Mouse (Mus musculus) frontal cortex, adult 2 months (tissue): ENCODE data around the gene Shisa5. TPM values are rescaled to one million over a fixed set of nuclear protein-coding genes. Genes with fewer than 3 reads are reported as not detected.

ENCODE experiments used
- DNase-seq, 2 experiments: peaks; one replicate each; pipeline ENCODE4 v3.0.0; 2022; ENCODE audit warnings: low spot score in 1 of 2; ENCODE audit errors: extremely low spot score in 1 of 2
- polyA plus RNA-seq: library from polyadenylated mRNA; depleted of rRNA; stranded (reverse); fragments of >200 nt; gene quantifications from 2 replicates; pipeline ENCODE4 v1.2.3, GENCODE M21; 2012

Gene Shisa5
- polyA plus RNA-seq, 1 experiment, result 101 TPM

DNA sequence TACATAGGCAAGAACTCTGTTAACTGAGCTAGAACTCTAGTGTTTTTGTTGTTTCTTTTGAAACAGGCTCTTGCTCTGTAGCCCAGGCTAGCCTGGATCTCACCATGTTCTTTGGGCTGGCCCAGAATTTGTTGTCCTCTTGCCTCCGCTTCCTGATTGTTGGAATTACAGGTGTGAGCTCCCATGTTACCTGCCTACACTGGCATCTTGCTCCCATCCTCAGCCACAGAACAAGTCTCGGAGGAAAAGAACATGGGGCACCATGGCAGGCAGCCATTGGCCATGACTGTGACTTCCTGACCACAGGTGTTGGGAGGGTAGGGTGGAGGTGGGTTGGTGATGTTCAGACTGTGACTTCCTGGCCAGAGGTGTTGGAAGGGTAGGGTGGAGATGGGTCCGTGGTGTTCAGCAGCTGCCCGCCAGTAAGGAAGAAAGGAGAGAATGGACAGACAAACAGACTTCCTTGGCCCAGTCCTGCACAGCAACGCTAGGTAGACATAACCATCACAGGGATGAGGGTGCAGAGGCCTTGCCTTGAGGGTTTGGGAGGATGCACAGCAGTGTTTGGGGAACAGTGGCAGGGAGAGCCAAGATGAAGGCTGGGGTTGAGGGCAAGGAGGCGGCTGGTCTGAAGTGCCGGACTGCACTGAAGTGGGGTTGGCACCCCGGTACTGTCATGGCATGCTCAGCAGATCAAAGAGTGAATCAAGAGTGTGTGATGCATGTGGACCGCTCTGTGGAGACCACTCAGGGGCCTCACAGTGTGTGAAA is 14.3 kb downstream of the Shisa5 start:
- DNase-seq, result no peak

DNA sequence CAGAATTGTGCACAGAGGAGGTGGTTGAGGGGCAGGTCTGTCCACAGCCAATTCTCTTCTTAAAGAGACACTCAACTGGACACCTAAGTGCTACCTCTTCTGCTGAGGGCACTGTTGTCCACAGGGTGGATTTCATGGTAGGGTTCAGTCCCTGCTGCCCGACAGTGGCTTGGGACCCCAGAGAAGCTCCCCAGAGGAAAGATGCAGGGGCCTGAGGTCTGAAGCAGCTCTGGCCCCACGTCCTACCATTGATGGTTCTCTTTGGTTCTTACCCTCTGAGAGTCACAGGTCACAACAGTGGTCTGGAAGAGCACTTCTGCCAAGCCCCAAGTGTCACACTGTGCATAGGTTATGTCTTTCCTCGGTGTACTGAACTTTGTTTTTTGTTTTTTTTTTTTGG is 15.0 kb downstream of the Shisa5 start:
- DNase-seq, result no peak

DNA sequence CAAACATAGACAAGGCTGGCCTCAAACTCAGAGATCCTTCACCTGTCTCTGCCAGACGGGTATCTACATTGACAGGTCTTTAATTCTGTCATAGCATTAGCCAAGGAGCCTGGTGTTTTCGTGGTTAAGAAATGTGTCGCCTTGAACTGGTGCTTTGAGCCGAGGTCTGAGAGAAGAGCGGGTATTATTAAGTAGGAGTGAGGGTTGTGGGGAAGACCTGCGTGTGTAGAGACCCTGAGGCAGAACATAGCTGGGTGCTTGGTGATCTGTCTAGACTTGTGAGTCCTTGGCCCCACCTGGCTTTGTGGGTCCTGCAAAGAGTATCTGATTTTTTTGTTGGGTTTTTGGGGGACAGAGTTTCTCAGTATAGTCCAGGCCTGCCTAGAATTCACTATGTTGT is 15.5 kb downstream of the Shisa5 start:
- no peak for DNase-seq

DNA sequence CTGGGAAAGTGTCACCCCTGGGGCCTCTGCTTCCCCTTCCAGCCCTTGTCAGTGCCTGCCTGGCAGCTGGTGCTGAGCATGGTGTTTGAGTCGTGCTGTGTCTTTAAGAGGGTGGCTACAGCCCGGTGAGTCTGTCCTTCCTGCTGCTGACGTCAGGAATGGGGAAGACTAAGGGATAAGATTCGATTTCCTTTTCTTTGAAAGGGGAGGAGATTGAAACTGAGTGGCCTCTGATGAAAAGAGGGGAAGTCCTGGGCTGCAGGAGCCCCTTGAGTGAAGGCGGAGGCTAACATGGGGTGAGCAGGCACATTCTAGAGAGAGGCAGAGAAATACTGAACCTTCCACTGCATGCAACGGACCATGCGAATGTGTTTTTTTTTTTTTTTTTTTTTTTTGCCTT is 16.3 kb downstream of the Shisa5 start:
- DNase-seq, result peak; percentile 81 to 89

DNA sequence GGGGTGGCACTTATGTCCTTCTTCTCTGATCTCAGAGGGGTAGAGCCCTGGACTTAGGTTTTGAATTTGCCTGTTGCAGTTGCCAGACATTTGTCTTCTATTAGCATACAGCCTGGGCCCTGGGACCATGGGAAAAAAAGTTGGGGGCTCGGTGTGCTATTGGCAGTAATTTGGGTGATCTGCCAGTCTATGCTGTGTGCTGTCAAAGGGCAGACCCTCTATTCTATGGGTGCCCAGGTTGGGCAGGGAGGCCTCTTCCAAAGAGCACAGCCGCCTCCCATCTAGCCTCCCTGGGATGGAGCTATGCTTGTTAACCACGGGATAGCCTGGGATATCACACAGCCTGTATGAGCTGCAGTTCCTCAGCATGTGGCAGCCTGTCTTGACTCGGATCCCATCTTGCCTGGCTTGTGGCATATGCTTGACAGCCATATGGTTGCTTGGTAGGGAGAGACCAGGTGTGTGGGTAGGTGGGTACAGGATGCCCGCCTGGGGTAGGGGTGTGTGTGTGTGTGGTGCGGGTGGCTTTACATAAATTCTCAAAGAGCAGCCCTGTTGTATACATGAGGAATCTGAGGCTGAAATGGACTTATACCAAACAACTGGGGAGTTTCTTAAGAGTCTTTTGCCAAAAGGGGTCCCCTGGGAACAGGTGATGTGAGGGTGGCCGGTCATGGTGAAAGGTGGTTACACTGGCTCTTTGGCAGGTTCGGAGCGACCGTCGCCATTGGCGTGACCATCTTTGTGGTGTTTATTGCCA is 17.1 kb downstream of the Shisa5 start:
- no peak for DNase-seq

DNA sequence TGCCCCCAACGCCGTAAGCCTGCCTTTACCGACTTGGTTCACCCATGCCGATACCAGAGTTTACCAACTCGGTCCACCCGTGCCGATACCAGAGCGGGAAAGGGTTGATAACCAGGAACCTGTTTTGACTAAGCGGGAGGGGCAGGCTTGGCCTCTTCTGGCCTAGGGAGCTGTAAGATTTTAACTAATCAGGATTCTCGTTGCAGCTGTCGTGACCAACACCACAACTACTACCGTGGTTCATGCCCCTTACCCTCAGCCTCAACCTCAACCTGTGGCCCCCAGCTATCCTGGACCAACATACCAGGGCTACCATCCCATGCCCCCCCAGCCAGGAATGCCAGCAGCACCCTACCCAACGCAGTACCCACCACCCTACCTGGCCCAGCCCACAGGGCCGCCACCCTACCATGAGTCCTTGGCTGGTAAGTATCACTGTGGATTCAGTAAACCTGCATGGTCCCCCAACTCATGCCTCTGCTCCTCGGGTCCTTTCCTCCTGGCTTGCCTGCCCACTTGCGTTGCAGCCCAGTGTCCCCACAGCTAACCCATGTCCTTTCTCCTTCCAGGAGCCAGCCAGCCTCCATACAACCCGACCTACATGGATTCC is 17.8 kb downstream of the Shisa5 start:
- DNase-seq, result no peak

DNA sequence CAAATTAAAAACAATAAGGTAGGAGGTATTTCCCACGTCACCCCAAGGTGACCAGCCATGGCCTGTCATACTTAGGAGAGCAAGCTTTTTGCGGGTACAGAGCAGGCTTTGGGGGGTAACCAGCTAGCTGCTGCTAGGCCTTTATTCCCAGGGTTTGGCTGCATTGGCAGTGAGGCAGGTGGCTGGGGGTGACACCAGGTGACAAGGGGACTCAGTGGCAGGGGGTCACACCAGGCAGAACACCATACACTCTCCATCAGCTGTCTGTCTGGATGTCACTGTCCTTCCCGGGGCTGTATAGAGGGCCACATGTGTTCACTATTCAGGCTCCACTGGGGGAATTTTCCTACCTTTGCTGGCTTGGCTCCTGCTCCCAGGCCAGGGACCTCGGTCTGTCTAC is 18.6 kb downstream of the Shisa5 start:
- no peak for DNase-seq

DNA sequence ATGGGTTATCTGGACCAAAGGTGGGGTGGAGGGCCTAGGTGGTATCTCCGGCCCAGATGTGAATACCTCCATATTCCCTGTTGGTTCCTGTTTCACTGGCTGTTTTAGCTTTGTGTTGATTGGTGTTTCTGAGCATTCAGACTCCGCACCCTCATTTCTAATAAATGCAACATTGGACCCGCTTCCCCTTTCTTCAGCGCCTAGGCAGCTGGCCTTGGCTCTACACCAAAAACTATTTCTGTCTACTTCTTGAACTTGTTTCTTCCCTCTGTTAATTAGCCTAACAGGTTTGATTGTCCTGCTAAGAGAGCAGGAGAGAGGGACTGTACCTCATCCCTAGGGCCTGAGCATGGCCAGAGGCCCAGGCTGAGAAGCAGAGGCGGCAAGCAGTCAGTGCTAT is 19.2 kb downstream of the Shisa5 start:
- DNase-seq, result no peak

DNA sequence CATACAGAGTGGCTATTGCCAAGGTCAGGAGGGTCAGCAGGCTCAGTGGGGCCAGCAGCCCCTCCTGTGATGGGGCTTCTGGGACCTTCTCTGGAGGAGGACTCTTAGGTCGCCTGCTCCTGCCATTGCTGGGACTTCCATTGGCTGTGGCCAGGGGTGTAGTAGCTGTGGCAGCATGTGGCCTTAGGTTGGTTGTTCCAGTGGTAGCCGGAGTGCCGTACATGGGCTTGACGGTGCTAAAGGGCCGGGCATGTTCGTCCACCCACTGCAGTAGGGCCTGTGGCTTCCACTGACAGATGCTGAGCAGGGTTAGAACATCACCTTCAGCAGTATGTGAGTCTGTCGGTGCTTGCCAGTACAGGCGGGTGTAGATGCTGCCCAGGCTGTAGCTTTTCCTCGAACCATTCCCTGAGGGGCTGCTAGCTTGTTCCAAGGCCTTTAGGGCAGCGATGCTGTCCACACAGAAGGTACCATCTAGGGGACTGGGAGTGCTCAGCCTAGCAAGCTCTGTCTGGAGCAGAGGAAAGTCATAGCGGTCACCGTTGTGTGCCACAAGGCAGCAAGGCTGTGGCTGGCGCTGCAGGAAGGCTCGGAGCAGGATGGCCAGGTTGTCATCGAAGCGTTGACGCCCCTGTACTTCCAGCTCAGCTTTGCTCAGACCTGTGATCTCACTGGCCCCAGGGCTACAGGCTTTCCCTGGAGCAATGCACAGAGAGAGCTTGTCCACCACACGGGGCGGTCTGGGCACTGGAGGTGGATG is 19.8 kb downstream of the Shisa5 start:
- no peak for DNase-seq

DNA sequence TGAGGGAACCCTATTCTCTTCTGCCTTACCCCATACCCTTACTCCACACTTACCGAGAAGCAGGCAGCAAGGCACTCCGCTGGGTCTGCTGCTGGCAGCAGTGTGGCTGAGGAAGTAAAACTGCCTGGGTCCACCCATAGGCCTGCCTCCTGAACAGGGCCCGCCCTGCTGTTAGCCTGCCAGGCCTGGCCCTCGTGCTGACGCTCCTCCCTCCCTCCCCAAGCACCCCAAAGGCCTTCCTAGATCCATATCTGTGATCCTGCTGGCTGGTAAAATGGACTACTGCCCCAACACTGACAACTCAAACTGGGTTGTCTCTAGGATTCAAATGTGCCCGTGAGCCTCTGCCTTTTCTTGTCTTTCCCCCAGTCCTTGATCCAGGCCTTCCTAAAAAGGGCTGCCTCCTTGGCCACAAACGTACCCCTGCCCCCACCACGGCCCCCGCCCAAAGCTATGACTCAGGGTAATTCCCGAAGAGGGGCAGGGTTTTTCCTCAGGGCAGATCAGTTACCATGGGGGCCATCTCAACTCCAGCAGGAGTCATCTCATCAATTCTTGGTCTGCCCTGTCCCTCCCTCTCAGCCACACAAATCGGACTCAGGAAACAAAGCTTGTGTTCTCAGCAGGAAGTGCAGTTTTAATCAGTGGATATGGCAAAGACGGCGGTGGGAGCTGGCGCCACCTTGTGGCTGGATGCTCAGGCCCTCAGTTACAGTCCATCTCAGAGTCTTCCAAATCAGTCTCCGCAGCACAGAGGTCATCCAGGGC is 21.0 kb downstream of the Shisa5 start, which contains the start of gene Trex1:
TSS of gene Trex1 (minus strand) at position 599 of the 768 bp plus-strand sequence.
- DNase-seq, result peak; percentile 87 to 94

DNA sequence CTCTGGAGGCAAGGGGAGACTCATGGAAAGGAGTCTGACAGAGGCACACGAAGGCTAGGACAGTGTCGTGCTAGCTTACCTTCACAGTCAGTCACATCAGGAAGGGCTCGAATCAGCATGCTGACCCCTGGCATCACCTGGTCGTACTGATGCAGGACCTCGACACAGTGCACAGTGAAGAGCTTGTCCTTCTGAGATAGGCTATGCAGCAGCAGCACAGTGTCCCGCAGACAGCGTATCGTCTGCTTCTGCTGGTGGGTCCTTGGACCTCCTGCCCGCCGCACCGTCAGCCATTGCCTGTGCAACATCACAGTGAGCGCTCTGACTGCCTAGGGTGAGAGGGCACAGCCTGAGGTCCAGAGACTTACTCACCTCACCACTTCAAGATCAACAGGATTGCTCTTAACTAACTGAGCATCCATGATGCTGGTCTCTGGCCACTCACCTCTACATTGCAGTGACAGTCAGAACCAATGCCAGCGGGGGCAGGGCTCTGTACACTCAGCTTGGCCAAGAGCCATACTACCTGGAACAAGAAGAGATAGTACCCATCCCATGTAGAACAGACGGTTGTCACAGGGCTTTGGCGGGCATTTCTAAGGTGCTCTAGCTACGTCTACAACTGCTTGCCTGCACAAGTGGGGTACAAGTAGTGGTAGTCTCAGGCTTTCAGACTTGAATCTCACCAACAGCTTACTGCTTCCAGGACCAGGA is 22.0 kb downstream of the Shisa5 start:
- DNase-seq, result no peak

DNA sequence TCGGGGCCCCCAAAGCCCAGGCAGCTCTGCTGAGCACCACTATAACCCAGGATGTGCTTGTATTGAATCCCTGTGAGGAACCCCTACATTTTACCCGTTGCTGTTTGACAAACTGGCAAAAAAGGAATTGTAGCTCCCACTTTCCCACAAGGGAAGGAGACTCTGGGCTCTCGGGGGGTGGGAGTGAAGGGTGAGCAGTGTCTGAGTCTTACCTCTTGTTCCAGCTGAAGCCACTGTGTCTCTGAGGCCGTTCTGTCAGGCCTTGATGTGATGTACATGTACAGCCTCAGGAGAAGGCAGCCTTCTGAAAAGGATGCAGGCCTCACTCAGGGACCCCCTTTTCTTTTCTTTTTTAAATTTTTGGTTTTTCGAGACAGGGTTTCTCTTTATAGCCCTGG is 22.5 kb downstream of the Shisa5 start:
- no peak for DNase-seq

DNA sequence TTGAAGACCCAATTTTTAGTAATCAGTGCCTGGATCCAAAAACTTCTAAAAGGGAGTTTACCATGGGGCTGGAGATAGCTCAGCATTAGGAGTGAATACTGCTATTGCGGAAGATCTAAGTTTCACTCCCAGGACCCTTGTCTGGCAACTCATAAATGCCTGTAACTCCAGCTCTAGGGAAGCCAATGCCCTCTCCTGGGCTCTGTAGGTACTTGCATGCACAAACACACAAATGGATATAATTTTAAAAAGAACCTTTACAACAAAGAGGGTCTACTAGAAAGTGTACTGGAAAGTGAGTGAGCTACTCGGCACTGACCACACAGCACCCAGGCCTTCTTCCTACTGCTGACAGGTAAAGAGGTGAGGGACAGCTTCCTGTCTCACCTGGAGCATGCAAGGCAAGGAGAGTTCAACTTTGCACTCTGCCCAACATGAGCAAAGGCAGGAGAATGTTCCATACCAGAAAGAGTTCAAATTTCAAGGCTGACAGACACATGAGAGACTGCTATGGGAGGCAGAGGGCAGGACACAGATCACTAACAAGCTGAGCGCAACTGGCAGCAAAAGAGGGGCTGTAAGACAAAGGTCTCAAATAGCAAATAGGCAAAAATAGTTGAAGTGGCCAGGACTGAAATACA is 29.9 kb downstream of the Shisa5 start:
- no peak for DNase-seq

DNA sequence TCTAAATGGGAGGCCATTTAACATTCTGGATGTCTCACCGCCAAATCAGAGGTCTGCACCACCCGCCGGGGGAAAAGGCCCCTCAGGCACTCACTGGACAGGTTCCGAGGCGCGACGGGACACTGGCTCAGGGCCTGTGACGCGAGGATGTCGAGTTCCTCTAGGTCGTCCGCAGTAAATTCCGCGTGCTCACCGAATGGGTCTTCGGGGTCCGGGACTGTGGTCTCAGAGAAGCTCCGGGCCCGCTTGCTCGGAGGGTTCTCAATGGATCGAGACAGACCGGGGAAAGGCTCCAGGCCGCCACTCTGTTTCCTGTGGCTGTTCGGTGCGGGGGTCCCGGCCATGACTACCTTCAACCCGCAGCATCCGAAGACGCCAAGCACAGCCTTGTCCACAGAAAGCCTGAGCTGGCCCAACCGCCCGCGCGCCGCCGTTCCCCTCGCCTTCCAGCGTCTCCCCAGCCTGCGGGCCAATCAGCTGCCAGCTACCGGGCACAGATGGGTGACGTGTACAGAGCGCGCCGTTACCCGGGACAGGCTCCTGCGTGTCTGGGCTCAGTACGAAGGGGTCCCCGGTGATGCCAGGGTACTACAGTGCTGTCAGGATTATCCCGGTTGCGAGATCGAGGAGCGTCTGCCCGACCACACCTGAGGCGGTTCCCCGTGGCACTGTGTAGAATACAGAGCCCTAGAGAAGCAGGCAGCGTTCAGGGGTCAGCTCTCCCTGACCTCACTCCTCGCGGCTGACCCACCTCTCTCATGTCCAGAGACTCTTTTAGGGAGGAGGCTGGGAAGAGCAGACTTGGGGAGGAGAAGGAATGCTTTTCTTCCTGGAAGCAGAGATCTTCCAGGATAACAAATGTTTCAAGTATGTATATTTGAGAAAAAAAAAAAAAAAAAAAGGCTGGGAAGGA is 35.6 kb downstream of the Shisa5 start, which contains the start of gene Atrip:
TSS of gene Atrip (minus strand) at position 464 of the 913 bp plus-strand sequence.
- DNase-seq, result peak; percentile 85 to 96

DNA sequence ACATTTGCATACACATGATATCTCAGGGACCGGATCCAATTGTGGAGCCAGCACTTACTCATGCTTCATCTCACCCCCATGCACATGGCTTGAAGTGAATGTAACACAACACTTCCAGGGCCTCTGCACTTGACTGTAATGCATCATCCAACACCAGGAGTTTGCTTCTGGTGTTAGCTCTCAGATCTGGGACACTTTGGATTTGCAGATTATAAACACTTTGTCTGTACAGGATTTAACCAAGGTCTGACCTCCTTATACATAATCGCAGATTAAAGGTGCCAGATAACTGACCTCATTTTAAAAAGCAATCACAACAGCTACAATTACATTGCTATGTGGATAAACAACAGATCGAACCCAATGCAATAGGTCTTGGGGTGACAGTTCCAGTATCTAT is 42.2 kb downstream of the Shisa5 start:
- no peak for DNase-seq

DNA sequence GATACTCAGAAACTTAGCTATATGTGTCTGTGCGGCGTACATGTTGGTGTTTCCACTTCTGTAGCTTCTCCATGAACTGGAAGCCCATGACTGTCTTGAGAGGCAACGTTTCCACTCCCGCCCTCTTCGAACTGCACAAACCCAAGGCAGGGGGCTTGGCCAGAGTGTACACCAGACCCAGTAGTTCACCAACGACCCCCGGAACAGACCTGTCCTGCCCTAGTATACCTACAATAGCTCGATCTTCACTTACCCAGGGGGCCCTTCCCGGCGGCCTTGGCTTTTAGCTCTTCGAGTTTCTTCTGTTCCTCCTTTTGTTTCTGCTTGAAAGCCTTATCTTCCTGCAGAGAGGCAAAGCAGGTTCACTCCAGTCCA is 43.4 kb downstream of the Shisa5 start:
- DNase-seq, result no peak

DNA sequence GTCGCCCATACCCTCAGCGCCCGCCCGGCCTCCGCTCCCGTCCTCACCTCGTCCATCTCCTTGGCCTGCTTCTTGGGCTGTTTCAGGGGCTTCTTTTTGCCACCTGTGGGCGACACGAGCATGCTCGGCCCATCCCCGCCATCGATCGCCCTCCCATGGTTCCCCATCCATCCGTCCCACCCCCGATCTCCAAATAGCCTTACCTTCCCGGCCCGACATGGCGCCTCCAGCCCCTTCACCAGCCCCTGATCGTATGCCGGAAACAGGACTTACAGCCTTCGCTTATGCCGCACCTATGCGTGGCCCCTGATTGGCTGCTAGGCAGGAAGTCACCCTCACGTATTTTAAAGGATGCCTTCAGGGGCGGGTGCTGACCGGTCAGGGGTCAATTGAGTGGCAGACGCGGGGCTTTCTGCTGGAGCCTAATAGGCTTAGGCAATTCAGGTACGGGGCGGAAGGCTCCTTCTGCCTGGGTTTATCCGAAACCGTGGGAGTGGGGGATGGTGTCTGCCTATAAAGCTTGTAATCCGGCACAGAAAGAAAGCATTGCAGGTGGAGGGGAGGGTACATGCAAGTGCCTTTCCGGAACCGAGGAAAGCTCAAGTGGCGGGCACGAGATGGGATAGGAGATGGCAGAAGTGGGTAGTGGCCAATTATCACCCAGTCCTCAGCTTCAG is 43.9 kb downstream of the Shisa5 start, which contains the start of the genes Ccdc51 and Tma7:
TSS of gene Ccdc51 (plus strand) at position 370 of the 677 bp plus-strand sequence.
TSS of gene Tma7 (minus strand) at position 464 of the 677 bp plus-strand sequence.
- DNase-seq, result peak; percentile 89 to 93
